Mouse (Mus musculus) E14TG2a.4 (cell line): ENCODE data around the gene Ccdc91.

Experiments
- H3K27me3 ChIP-seq: 2 replicates; pipeline ENCODE4 v1.6.1; 2014; ENCODE audit warnings: low read length, control low read depth; ENCODE audit not compliant: insufficient read depth
- H3K36me3 ChIP-seq: 2 replicates; pipeline ENCODE4 v1.6.1; 2014; ENCODE audit warnings: low read length, control low read depth; ENCODE audit not compliant: insufficient read depth
- H3K4me1 ChIP-seq: replicated peaks from 2 replicates; pipeline ENCODE4 v1.6.1; 2014; ENCODE audit warnings: low read depth, low read length, control low read depth
- H3K4me3 ChIP-seq: replicated peaks from 2 replicates; pipeline ENCODE4 v1.5.1; 2014; ENCODE audit warnings: mild to moderate bottlenecking, low read length
- H3K9me3 ChIP-seq: 2 replicates; pipeline ENCODE4 v1.6.1; 2014; ENCODE audit warnings: low read length, control low read depth
- CTCF ChIP-seq: conservative IDR thresholded peaks from 2 replicates; pipeline ENCODE4 v1.5.1; 2014; ENCODE audit warnings: low read length
- NANOG ChIP-seq: IDR thresholded peaks from 2 replicates; pipeline ENCODE4 v1.6.1; 2014; ENCODE audit warnings: borderline replicate concordance, low read length, mixed read lengths
- POU5F1 ChIP-seq: IDR thresholded peaks from 2 replicates; pipeline ENCODE4 v1.6.1; 2014; ENCODE audit warnings: low read length, borderline replicate concordance

Ccdc91 gene

DNA sequence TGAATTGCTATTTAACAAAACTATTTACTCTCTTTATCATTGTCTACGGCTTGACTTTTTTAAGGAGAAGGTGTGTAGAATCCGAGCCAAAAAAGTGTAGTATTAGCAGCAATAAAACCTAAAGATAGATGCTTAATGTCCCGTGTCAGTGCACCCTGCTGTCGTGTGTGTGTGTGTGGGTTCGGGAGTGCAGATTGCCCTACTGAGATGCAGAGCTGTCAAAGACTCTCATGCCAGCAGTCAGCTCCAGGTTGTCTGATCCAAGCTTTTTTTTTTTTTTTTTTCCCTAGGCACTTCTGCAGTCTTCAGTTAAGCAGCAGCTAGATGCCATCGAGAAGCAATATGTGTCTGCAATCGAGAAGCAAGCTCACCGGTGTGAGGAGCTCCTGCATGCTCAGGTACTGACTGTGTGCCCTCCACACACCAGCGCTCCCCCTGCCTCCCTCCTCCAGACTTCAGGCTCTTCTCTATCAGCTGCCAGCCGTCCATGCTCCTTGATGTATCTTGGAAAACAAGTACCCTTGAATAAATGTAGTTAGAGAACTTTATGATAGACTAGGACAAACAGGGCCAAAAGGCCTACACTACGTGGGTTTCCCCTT, 99.7 kb downstream of the Ccdc91 start:
- Histone ChIP-seq H3K9me3 (no peaks in the 10 kb centered on the region), H3K4me3 (no peak overlapping the region), H3K36me3 (peaks cover 4% of the 10 kb centered on the region; the same call in 1 of the 2 replicates), H3K4me1 (no peaks in the 10 kb centered on the region), H3K27me3 (no peaks in the 10 kb centered on the region)
- no peak for TF ChIP-seq NANOG
- no peak for TF ChIP-seq CTCF
- TF ChIP-seq POU5F1: no peak

DNA sequence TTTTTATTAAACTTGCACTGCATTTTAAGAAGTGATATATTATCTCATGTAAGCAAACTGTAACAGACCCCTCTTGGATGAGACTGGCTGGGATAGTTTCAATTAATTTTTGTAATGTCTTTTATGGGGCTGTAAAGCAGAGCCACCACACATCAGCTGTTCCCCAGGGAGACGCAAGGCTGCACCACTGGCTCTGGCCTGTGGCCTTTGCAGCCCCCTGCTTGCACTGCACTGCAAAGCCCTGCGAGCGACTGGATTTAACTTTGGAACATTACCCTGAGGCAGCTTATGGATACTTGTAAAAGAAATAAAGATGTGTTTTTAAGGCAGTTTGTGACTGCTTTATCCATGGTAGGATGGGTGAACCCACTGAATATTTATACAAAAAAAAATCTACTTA, 112.0 kb downstream of the Ccdc91 start:
- Histone ChIP-seq H3K9me3 (no peaks in the 10 kb centered on the region), H3K4me1 (no peaks in the 10 kb centered on the region), H3K36me3 (peaks cover 5% of the 10 kb centered on the region), H3K27me3 (no peaks in the 10 kb centered on the region), H3K4me3 (no peak overlapping the region)
- TF ChIP-seq POU5F1 (no peak), CTCF (no peak), NANOG (no peak)

DNA sequence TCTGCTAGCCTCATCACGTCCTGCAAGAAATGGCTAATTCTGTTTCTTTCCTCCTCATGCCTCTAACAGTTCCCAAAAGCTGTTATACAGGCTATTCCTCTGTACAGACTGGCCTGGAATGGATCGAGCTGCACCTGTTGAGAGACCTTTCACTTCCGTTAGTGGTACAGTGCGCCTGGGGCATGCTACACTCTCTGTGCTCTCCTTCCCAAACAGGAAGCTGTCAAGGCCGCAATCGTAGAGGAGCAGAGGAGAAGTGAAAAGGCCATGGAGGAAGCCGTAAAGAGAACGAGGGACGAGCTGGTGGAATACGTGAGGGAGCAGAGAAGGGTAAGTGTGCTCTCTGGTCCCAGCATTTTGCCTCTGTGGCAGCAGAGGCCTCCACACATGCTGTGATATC, 131.0 kb downstream of the Ccdc91 start:
- no peaks in the 10 kb centered on the region for H3K27me3 ChIP-seq
- H3K4me3 ChIP-seq: no peak overlapping the region
- H3K36me3 ChIP-seq: no peaks in the 10 kb centered on the region; the same call in none of the 2 replicates
- H3K4me1 ChIP-seq: no peaks in the 10 kb centered on the region
- H3K9me3 ChIP-seq: no peaks in the 10 kb centered on the region
- TF ChIP-seq CTCF (no peak), NANOG (no peak), POU5F1 (no peak)

DNA sequence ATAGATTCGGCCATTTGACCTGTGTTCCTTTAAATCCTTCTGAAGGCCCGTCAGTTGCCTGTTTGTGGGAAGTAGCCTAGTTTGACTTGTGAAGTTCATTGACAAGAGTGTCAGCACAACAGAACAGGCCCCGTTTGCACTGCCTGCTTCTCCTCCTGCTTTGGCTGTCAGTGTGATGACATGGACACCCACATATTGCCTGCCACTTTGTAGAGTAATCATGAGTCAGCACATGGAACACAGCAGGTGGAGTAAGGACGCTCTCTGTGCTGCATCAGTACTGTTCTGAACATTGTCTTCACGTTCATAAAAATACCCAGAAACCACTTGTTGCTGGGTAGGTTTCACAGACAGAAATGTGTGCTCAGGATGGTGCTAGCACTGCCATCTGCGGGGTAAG, 132.0 kb downstream of the Ccdc91 start:
- no peak overlapping the region for H3K4me3 ChIP-seq

DNA sequence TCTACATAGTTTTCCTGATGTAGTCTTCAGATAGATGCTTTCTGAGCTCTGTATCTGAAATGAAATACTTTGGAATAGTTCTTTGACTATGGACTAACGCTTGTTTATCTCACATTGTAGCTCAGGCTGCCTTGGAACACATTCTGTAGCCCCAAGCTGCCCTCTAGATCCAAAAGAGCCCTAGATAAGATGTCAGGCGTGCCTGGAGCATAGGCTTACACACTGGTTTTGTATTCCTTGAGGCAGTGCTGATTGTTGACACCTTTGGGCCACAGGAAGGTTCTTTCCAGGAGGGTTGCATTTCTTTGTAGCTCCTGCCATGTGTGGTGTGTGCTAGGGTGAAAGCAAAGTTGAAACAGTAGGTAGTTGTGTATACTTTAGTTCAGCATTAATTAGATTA, 139.7 kb downstream of the Ccdc91 start:
- no peak overlapping the region for H3K4me3 ChIP-seq
- 0 out of 2 replicates have a peak, but pooled peaks cover 5% of the 10 kb centered on the region for H3K9me3 ChIP-seq
- no peaks in the 10 kb centered on the region for H3K36me3 ChIP-seq
- TF ChIP-seq CTCF: no peak
- TF ChIP-seq NANOG: no peak
- TF ChIP-seq POU5F1: no peak
- no peaks in the 10 kb centered on the region for H3K4me1 ChIP-seq
- H3K27me3 ChIP-seq: no peaks in the 10 kb centered on the region

More for the DNA sequence above, 132.0 kb downstream of the Ccdc91 start:
- H3K4me1 ChIP-seq: no peaks in the 10 kb centered on the region
- H3K9me3 ChIP-seq: no peaks in the 10 kb centered on the region
- no peak for TF ChIP-seq CTCF
- no peak for TF ChIP-seq POU5F1
- no peak for TF ChIP-seq NANOG
- no peaks in the 10 kb centered on the region for H3K27me3 ChIP-seq
- no peaks in the 10 kb centered on the region; the same call in none of the 2 replicates for H3K36me3 ChIP-seq

DNA sequence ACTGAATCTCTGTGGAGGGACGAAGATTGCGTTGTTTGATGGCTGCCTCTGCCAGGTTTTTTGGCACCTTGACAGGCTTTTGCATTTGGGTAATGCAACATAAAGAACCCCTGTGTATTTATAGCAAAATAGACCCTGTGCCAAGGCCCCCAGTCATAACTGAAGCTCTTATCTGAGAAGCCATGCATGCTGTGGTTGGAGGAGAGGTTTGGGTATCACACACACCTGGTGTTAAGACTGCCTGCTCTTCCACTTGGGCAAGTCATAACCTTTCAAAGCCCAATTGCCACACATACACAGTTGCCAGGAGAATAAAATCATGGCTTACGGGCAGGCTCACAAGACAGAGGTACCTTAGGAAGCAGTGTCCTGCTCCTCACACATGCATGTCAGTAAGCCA, 147.5 kb downstream of the Ccdc91 start:
- no peaks in the 10 kb centered on the region for H3K27me3 ChIP-seq
- TF ChIP-seq CTCF: no peak
- TF ChIP-seq NANOG: no peak
- no peak for TF ChIP-seq POU5F1
- H3K4me1 ChIP-seq: no peaks in the 10 kb centered on the region
- no peaks in the 10 kb centered on the region for H3K36me3 ChIP-seq
- H3K9me3 ChIP-seq: 0 out of 2 replicates have a peak, but pooled peaks cover 5% of the 10 kb centered on the region
- no peak overlapping the region for H3K4me3 ChIP-seq

DNA sequence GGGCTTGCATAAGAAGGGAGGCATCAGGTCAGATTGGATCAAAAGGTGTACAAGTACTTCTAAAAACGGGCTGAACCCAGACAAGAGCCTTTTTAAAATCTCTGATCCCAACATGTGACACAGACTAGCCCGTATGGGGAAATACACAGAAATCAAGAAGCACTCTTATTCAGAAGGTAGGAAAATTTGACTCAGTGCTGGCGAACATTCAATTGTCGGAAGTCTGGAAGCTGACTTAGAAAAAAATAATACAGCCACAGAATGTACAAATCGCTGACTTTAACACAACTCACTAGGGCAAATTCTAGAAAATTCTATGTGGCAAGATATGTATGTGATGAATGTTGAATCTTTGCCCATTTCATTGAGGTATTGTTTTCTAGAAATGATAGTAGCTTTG, 160.8 kb downstream of the Ccdc91 start:
- no peaks in the 10 kb centered on the region for H3K27me3 ChIP-seq
- no peak for TF ChIP-seq CTCF
- TF ChIP-seq POU5F1: no peak
- TF ChIP-seq NANOG: no peak
- H3K36me3 ChIP-seq: peaks cover 6% of the 10 kb centered on the region
- H3K4me3 ChIP-seq: no peak overlapping the region
- H3K9me3 ChIP-seq: no peaks in the 10 kb centered on the region
- H3K4me1 ChIP-seq: no peaks in the 10 kb centered on the region

DNA sequence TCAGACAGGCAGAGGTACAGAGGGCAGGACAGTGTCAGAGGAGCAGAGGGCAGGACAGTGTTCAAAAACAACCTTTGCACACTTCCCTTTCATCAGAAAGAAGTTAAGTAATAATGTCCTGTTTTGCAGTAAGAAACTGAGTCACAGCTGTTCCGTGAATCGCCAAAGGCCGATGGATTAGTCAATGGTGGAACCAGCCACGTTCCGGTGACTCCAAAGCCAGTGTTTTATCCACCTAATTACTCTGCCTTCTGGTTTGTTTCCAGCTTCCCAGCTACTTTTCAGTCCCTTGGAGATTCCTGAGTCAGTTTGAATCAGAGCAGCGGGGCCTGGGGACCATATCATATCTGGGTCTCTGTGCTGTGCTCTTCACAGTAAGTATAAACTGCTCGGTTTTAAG, 168.2 kb downstream of the Ccdc91 start:
- TF ChIP-seq NANOG (no peak), POU5F1 (no peak), CTCF (no peak)
- no peaks in the 10 kb centered on the region for H3K4me1 ChIP-seq

DNA sequence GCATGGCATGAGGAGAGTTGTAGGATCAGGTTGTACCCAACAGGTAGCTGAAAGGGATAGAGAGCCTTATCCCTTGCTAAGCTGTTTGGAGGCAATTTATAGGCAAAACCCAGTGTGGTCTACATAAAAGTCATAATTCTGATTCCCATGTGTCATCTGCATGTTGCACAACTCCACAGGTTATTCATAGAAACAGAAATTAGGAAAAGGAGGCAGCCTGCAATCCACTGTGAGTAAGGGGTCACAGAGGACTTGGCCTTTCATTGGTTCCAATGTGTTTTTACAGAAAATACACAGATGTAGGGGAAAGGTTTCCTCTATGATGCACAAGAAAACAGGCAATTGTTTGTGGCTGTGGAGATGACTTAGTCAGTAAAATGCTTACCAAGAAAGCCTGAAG, 168.8 kb downstream of the Ccdc91 start:
- Histone ChIP-seq H3K4me3 (no peak overlapping the region), H3K27me3 (no peaks in the 10 kb centered on the region), H3K4me1 (no peaks in the 10 kb centered on the region)

More for the DNA sequence above, 168.2 kb downstream of the Ccdc91 start:
- Histone ChIP-seq H3K27me3 (no peaks in the 10 kb centered on the region), H3K4me3 (no peak overlapping the region), H3K9me3 (no peaks in the 10 kb centered on the region), H3K36me3 (no peaks in the 10 kb centered on the region)

More for the DNA sequence above, 168.8 kb downstream of the Ccdc91 start:
- TF ChIP-seq NANOG: no peak
- no peak for TF ChIP-seq POU5F1
- no peak for TF ChIP-seq CTCF
- Histone ChIP-seq H3K36me3 (no peaks in the 10 kb centered on the region), H3K9me3 (no peaks in the 10 kb centered on the region)
